Mouse (Mus musculus): ENCODE data around the gene Enah. TPM values are rescaled to one million over a fixed set of nuclear protein-coding genes. Genes with fewer than 3 reads are reported as not detected.

Gene Enah
- polyA plus RNA-seq, 1 experiment from 2014 or later = 27.7 TPM

GRCm38 (mm10) chr1:182021691-182022299 lies 2.0 kb upstream of the Enah start:
- H3K27ac ChIP-seq = no peak overlapping the region
- no peak for DNase-seq (ENCODE audit: extremely low spot score, low spot score)
- 88% methylated on average over 6 of the region's 6 CpGs for WGBS

GRCm38 (mm10) chr1:182020831-182021460 lies 1.2 kb upstream of the Enah start:
- 21% methylated on average over 11 of the region's 11 CpGs for WGBS

More at GRCm38 (mm10) chr1:182021691-182022299, 2.0 kb upstream of the Enah start:
- H3K4me1 ChIP-seq = peaks cover 40% of the 10 kb centered on the region
- H3K4me3 ChIP-seq = no peak overlapping the region
- 0 out of 2 replicates have a peak, but pooled peaks cover 10% of the 10 kb centered on the region for H3K27me3 ChIP-seq (ENCODE audit: poor library complexity, severe bottlenecking)
- H3K36me3 ChIP-seq (replicated peaks) = 0 out of 2 replicates have a peak, but pooled peaks cover 5% of the 10 kb centered on the region
- H3K9me3 ChIP-seq = no peaks in the 10 kb centered on the region

GRCm38 (mm10) chr1:182019266-182019925 lies 394 bp downstream of the Enah start:
- Histone ChIP-seq H3K9me3 (no peaks in the 10 kb centered on the region), H3K4me3 (peak overlapping the region; percentile 88), H3K27ac (peak overlapping the region; percentile 99), H3K27me3 (ENCODE audit: poor library complexity, severe bottlenecking) (0 out of 2 replicates have a peak, but pooled peaks cover 10% of the 10 kb centered on the region), H3K4me1 (peaks cover 31% of the 10 kb centered on the region), H3K36me3 (replicated peaks) (peaks cover 26% of the 10 kb centered on the region)
- DNase-seq (ENCODE audit: extremely low spot score, low spot score) = peak; percentile 59
- WGBS = under 1% methylated on average over 92 of the region's 104 CpGs

More at GRCm38 (mm10) chr1:182020831-182021460, 1.2 kb upstream of the Enah start:
- Histone ChIP-seq H3K4me1 (peaks cover 36% of the 10 kb centered on the region), H3K9me3 (no peaks in the 10 kb centered on the region), H3K4me3 (peak overlapping the region; percentile 88), H3K27ac (peak overlapping the region; percentile 99), H3K27me3 (ENCODE audit: poor library complexity, severe bottlenecking) (0 out of 2 replicates have a peak, but pooled peaks cover 10% of the 10 kb centered on the region), H3K36me3 (replicated peaks) (peaks cover 11% of the 10 kb centered on the region)
- DNase-seq (ENCODE audit: extremely low spot score, low spot score) = peak; percentile 20

- H3K27me3 ChIP-seq (ENCODE audit: poor library complexity, severe bottlenecking) = 0 out of 2 replicates have a peak, but pooled peaks cover 10% of the 10 kb centered on the region
- peak; percentile 67 for DNase-seq (ENCODE audit: extremely low spot score, low spot score)
- H3K9me3 ChIP-seq = no peaks in the 10 kb centered on the region
- peak overlapping the region; percentile 88 for H3K4me3 ChIP-seq
- H3K4me1 ChIP-seq = peaks cover 31% of the 10 kb centered on the region
- peak overlapping the region; percentile 99 for H3K27ac ChIP-seq
- WGBS = under 1% methylated on average over 29 of the region's 29 CpGs
- H3K36me3 ChIP-seq (replicated peaks) = peaks cover 34% of the 10 kb centered on the region
These were observed 1.2 kb downstream of the Enah start for GRCm38 (mm10) chr1:182018397-182019265.

- peaks cover 57% of the 10 kb centered on the region for H3K36me3 ChIP-seq (replicated peaks)
- WGBS = 89% methylated on average over 1 of the region's 1 CpGs
- no peak for DNase-seq (ENCODE audit: extremely low spot score, low spot score)
- H3K27me3 ChIP-seq (ENCODE audit: poor library complexity, severe bottlenecking) = no peaks in the 10 kb centered on the region
- H3K4me3 ChIP-seq = no peak overlapping the region
- H3K9me3 ChIP-seq = no peaks in the 10 kb centered on the region
- H3K4me1 ChIP-seq = no peaks in the 10 kb centered on the region
- H3K27ac ChIP-seq = no peak overlapping the region
These were observed 14.0 kb downstream of the Enah start for GRCm38 (mm10) chr1:182005831-182006230.

GRCm38 (mm10) chr1:181998673-181999072 lies 21.1 kb downstream of the Enah start:
- H3K36me3 ChIP-seq (replicated peaks) = peaks cover 12% of the 10 kb centered on the region
- no peaks in the 10 kb centered on the region for H3K27me3 ChIP-seq (ENCODE audit: poor library complexity, severe bottlenecking)
- no peaks in the 10 kb centered on the region for H3K9me3 ChIP-seq
- no peak for DNase-seq (ENCODE audit: extremely low spot score, low spot score)
- 62% methylated on average over 4 of the region's 4 CpGs for WGBS
- no peak overlapping the region for H3K4me3 ChIP-seq
- H3K4me1 ChIP-seq = peaks cover 48% of the 10 kb centered on the region
- no peak overlapping the region for H3K27ac ChIP-seq

- H3K36me3 ChIP-seq (replicated peaks) = peaks cover 12% of the 10 kb centered on the region
- DNase-seq (ENCODE audit: extremely low spot score, low spot score) = no peak
- H3K4me1 ChIP-seq = peaks cover 51% of the 10 kb centered on the region
- no peak overlapping the region for H3K27ac ChIP-seq
- 86% methylated on average over 3 of the region's 3 CpGs for WGBS
- no peak overlapping the region for H3K4me3 ChIP-seq
- no peaks in the 10 kb centered on the region for H3K9me3 ChIP-seq
- no peaks in the 10 kb centered on the region for H3K27me3 ChIP-seq (ENCODE audit: poor library complexity, severe bottlenecking)
These were observed 22.0 kb downstream of the Enah start for GRCm38 (mm10) chr1:181997791-181998190.

- no peaks in the 10 kb centered on the region for H3K9me3 ChIP-seq
- no peak overlapping the region for H3K27ac ChIP-seq
- peaks cover 17% of the 10 kb centered on the region for H3K36me3 ChIP-seq (replicated peaks)
- H3K4me1 ChIP-seq = peaks cover 44% of the 10 kb centered on the region
- no peak overlapping the region for H3K4me3 ChIP-seq
- DNase-seq (ENCODE audit: extremely low spot score, low spot score) = no peak
- H3K27me3 ChIP-seq (ENCODE audit: poor library complexity, severe bottlenecking) = no peaks in the 10 kb centered on the region
- 84% methylated on average over 5 of the region's 5 CpGs for WGBS
These were observed 26.2 kb downstream of the Enah start for GRCm38 (mm10) chr1:181993597-181993996.

GRCm38 (mm10) chr1:181988367-181988766 lies 31.4 kb downstream of the Enah start:
- Histone ChIP-seq H3K27ac (no peak overlapping the region), H3K36me3 (replicated peaks) (peaks cover 42% of the 10 kb centered on the region), H3K4me1 (peaks cover 14% of the 10 kb centered on the region), H3K9me3 (peaks cover 5% of the 10 kb centered on the region; the same call in 1 of the 2 replicates), H3K27me3 (ENCODE audit: poor library complexity, severe bottlenecking) (no peaks in the 10 kb centered on the region), H3K4me3 (no peak overlapping the region)
- 93% methylated on average over 2 of the region's 2 CpGs for WGBS
- no peak for DNase-seq (ENCODE audit: extremely low spot score, low spot score)

- no peak overlapping the region for H3K27ac ChIP-seq
- H3K4me1 ChIP-seq = peaks cover 14% of the 10 kb centered on the region
- peaks cover 54% of the 10 kb centered on the region for H3K36me3 ChIP-seq (replicated peaks)
- no peak for DNase-seq (ENCODE audit: extremely low spot score, low spot score)
- H3K4me3 ChIP-seq = no peak overlapping the region
- H3K27me3 ChIP-seq (ENCODE audit: poor library complexity, severe bottlenecking) = no peaks in the 10 kb centered on the region
- 45% methylated on average over 2 of the region's 2 CpGs for WGBS
- H3K9me3 ChIP-seq = peaks cover 5% of the 10 kb centered on the region; the same call in 1 of the 2 replicates
These were observed 32.6 kb downstream of the Enah start for GRCm38 (mm10) chr1:181987226-181987625.

- no peak overlapping the region for H3K4me3 ChIP-seq
- H3K36me3 ChIP-seq (replicated peaks) = peaks cover 62% of the 10 kb centered on the region
- WGBS = 70% methylated on average over 1 of the region's 1 CpGs
- peaks cover 14% of the 10 kb centered on the region for H3K4me1 ChIP-seq
- no peak overlapping the region for H3K27ac ChIP-seq
- H3K27me3 ChIP-seq (ENCODE audit: poor library complexity, severe bottlenecking) = no peaks in the 10 kb centered on the region
- H3K9me3 ChIP-seq = peaks cover 5% of the 10 kb centered on the region; the same call in 1 of the 2 replicates
- DNase-seq (ENCODE audit: extremely low spot score, low spot score) = no peak
These were observed 33.9 kb downstream of the Enah start for GRCm38 (mm10) chr1:181985880-181986279.

GRCm38 (mm10) chr1:181984811-181985210 lies 35.0 kb downstream of the Enah start:
- 98% methylated on average over 2 of the region's 2 CpGs for WGBS
- Histone ChIP-seq H3K27ac (no peak overlapping the region), H3K27me3 (ENCODE audit: poor library complexity, severe bottlenecking) (no peaks in the 10 kb centered on the region), H3K4me1 (peaks cover 14% of the 10 kb centered on the region), H3K4me3 (no peak overlapping the region), H3K9me3 (peaks cover 5% of the 10 kb centered on the region; the same call in 1 of the 2 replicates), H3K36me3 (replicated peaks) (peaks cover 70% of the 10 kb centered on the region)
- no peak for DNase-seq (ENCODE audit: extremely low spot score, low spot score)
